Mouse (Mus musculus) heart, postnatal 0 days (tissue): Measurements from ENCODE around the gene Sesn1. TPM values are rescaled to one million over a fixed set of nuclear protein-coding genes. Genes with fewer than 3 reads are reported as not detected.

ENCODE experiments used
- ATAC-seq: fragments of 200-750 bp; cut with Nextera tagmentation; 2 replicates; pipeline ENCODE4 v1.8.0; 2017; ENCODE audit warnings: low read depth, moderate number of reproducible peaks, moderate library complexity; ENCODE audit not compliant: insufficient read depth
- DNase-seq: peaks from one replicate; pipeline ENCODE4 v3.0.0-alpha.2; 2016; ENCODE audit warnings: low spot score
- H3K27ac ChIP-seq: fragments of 300-500 bp; sonication (generic); 2 replicates; pipeline ENCODE4 v1.5.1; 2014; ENCODE audit warnings: low read depth, mild to moderate bottlenecking
- H3K27me3 ChIP-seq: fragments of 300-500 bp; sonication (generic); 2 replicates; pipeline ENCODE4 v1.6.1; 2014; ENCODE audit warnings: low read length, mixed read lengths; ENCODE audit not compliant: control insufficient read depth, insufficient read depth
- H3K36me3 ChIP-seq: fragments of 300-500 bp; sonication (generic); replicated peaks from 2 replicates; pipeline ENCODE4 v1.6.1; 2014; ENCODE audit warnings: low read length, mixed read lengths; ENCODE audit not compliant: control insufficient read depth, insufficient read depth
- H3K4me1 ChIP-seq: fragments of 300-500 bp; sonication (generic); 2 replicates; pipeline ENCODE4 v1.6.1; 2014; ENCODE audit warnings: antibody characterized with exemption; ENCODE audit not compliant: control insufficient read depth, insufficient read depth
- H3K4me2 ChIP-seq: fragments of 300-500 bp; sonication (generic); 2 replicates; pipeline ENCODE4 v1.6.1; 2014; ENCODE audit warnings: low read depth, mild to moderate bottlenecking, low read length, moderate library complexity
- H3K4me3 ChIP-seq: fragments of 300-500 bp; sonication (generic); 2 replicates; pipeline ENCODE4 v1.5.1; 2014; ENCODE audit warnings: low read depth, low read length
- H3K9ac ChIP-seq: fragments of 300-500 bp; sonication (generic); replicated peaks from 2 replicates; pipeline ENCODE4 v1.6.1; 2014; ENCODE audit warnings: low read depth, low read length, mixed read lengths
- H3K9me3 ChIP-seq: fragments of 300-500 bp; sonication (generic); replicated peaks from 2 replicates; pipeline ENCODE4 v1.6.1; 2016; ENCODE audit warnings: low read length; ENCODE audit not compliant: control insufficient read depth
- CTCF ChIP-seq: IDR thresholded peaks from 2 replicates; pipeline ENCODE4 v1.5.1; 2016; ENCODE audit warnings: antibody characterized with exemption, control low read depth, low read depth
- EP300 ChIP-seq: IDR thresholded peaks from 2 replicates; pipeline ENCODE4 v1.6.1; 2016; ENCODE audit warnings: antibody characterized with exemption, low read depth
- WGBS: fragments of 180-500 bp; shearing (Covaris S2); extraction: QIAGEN DNeasy Blood & Tissue Kit; methylation state at CpG from one replicate; pipeline ENCODE4 v1.1.7; 2014; 5-methylcytosine and 5-hydroxymethylcytosine counted together
- polyA plus RNA-seq: library from polyadenylated mRNA; unstranded; fragments of >200 nt; fragmentation: Nextera tagmentation; extraction: Ambion mirVana; gene quantifications from 2 replicates; pipeline ENCODE4 v1.2.1, GENCODE M21; 2015
- total RNA-seq: library from RNA; depleted of rRNA; stranded (reverse); fragments of >200 nt; gene quantifications from 2 replicates; pipeline ENCODE4 v1.2.3, GENCODE M21; 2014; ENCODE audit warnings: low replicate concordance

The Sesn1 gene
- total and polyA plus RNA-seq, 2 experiments from 2014 or later = 44.5 to 68.2 TPM

DNA sequence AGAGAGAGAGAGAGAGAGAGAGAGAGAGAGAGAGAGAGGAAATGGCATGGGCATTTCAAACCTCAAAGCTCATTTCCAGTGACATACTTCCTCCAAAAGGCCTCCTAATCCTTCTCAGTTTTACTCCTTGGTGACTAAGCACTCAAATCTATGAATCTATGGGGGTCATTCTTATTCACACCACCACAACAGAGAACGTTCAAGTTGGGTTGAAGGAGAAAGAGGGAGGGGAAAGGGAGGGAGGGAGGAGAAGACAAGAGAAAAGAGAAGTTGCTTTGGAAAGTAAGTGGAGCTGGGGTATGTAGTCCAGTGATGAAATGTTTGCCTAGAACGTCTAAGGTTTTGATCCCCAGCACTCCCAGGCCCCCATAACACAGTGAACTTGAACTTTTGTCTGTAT is 60.4 kb downstream of the Sesn1 start:
- WGBS = 50% methylated on average over 2 of the region's 2 CpGs
- TF ChIP-seq CTCF (no peak), EP300 (no peak)
- ATAC-seq (no peak), DNase-seq (no peak)
- Histone ChIP-seq H3K36me3 (no peaks in the 10 kb centered on the region), H3K4me1 (peaks cover 8% of the 10 kb centered on the region; the same call in 1 of the 2 replicates), H3K27ac (no peak overlapping the region), H3K4me3 (no peak overlapping the region), H3K9ac (no peak overlapping the region), H3K9me3 (no peaks in the 10 kb centered on the region), H3K27me3 (no peaks in the 10 kb centered on the region), H3K4me2 (no peak overlapping the region)

DNA sequence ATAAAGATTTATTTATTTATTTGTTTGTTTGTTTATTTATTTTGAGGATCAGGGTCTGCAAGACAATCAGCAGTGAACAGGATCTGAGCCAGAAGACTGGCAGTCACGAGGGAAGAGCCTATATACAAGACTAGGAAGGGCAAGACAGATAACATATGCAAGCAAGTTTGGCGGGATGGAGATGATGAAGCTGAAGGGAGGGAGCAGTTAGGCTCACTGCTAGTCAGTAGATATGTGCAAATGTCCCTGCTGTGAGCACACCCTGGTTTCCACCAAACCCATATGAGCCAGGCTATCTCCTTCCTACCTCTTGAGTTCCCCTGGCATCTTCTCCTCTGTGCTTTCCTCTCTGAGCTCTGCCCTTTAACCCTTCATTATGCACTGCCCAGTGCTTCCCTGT is 61.8 kb downstream of the Sesn1 start:
- Histone ChIP-seq H3K27me3 (no peaks in the 10 kb centered on the region), H3K9me3 (no peaks in the 10 kb centered on the region), H3K9ac (no peak overlapping the region), H3K36me3 (no peaks in the 10 kb centered on the region), H3K4me2 (no peak overlapping the region), H3K4me3 (no peak overlapping the region), H3K4me1 (peaks cover 2% of the 10 kb centered on the region; the same call in 1 of the 2 replicates), H3K27ac (no peak overlapping the region)
- DNase-seq = no peak
- no peak for ATAC-seq
- TF ChIP-seq EP300 (no peak), CTCF (no peak)
- WGBS = 48% methylated on average over 2 of the region's 2 CpGs

DNA sequence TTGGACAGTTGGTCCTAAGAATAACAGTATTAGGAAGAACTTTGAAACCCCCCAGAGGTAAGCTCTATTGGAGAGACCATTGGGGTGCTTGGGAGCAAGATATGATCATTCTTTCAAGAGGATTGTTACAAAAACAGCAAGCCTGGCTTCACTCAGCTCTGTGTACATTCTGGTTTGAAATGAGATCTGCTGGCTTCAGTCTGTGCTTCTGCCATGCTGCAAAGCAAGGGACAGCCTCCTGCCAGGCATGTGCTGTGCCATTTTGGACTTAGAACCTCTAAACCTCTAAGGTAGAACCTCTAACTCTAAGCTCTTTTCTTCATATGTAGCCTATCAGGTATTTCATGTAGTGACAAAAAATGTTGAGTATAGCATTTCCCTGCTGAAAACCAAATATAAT is 65.9 kb downstream of the Sesn1 start:
- Histone ChIP-seq H3K27me3 (no peaks in the 10 kb centered on the region), H3K9ac (no peak overlapping the region), H3K9me3 (no peaks in the 10 kb centered on the region), H3K4me2 (no peak overlapping the region), H3K4me1 (0 out of 2 replicates have a peak, but pooled peaks cover 12% of the 10 kb centered on the region), H3K27ac (no peak overlapping the region), H3K36me3 (no peaks in the 10 kb centered on the region), H3K4me3 (no peak overlapping the region)
- no peak for DNase-seq
- ATAC-seq = no peak
- TF ChIP-seq CTCF (no peak), EP300 (no peak)

DNA sequence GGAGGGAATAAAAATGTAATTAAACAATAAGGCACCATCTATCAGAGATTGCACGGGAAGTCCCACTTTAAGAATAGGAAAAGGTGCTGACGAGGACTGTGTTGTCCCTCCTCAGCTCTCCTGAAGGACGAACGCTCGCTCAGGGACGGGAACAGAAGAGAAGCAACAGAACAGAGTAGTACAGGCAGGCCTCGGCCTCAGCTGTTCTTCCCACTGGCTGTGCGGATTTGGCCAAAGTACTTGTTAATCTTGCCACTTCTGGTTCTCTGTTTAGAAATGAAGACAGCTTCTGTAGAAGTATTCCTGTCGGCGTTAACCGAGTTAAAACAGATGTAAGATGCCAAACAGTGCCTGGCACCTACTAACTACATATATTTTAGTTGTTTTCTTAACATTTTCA is 68.6 kb downstream of the Sesn1 start:
- Histone ChIP-seq H3K4me3 (no peak overlapping the region), H3K36me3 (no peaks in the 10 kb centered on the region), H3K27ac (peak overlapping the region; percentile 56), H3K4me1 (peaks cover 24% of the 10 kb centered on the region; the same call in 1 of the 2 replicates), H3K9me3 (no peaks in the 10 kb centered on the region), H3K9ac (no peak overlapping the region), H3K4me2 (no peak overlapping the region), H3K27me3 (no peaks in the 10 kb centered on the region)
- TF ChIP-seq CTCF = no peak
- no peak for TF ChIP-seq EP300
- DNase-seq = no peak
- ATAC-seq = peak; percentile 41; the same call in 1 of the 2 replicates
- 56% methylated on average over 11 of the region's 11 CpGs for WGBS

DNA sequence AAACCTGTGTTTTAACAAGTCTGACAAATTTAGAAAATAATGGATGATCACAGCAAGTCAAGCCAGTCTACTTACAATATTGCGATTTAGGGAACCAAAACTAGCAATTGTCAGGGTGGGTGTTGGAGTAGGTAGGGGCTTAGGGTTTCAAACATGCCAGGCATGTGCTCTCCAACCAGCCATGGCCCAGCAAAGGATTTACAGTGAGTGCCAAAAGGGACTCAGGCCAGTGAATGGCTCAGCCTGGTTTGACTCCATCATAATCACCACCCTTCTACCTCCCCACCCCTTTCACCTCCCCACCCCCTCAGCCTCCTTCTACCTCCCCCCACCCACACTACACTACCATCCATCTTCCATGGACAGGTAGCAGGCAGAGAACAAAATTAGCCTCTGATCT is 69.9 kb downstream of the Sesn1 start:
- H3K4me3 ChIP-seq = no peak overlapping the region
- ATAC-seq = no peak
- 67% methylated on average over 1 of the region's 1 CpGs for WGBS

DNA sequence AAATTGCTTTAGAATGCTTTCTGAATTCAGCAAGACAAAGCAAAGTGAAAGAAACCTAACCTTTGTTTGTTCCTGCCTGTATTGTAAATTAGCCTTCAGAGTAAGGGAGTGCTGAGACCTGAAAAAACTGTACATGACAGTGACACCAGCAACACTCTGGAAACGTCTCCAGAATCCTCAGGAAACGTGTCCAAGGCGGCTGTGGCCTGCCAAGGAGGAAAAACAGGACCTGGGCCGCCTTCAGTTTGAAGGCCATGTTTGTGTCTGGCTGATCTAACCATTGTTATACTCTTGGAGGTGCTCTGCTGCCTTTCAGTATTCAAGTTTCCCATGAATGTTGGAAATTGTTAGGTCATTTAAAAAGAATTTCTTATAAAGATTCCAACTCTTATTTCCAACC is 70.5 kb downstream of the Sesn1 start:
- Histone ChIP-seq H3K4me3 (no peak overlapping the region), H3K9me3 (no peaks in the 10 kb centered on the region), H3K27ac (peak overlapping the region; percentile 7; the same call in 1 of the 2 replicates), H3K9ac (no peak overlapping the region), H3K27me3 (no peaks in the 10 kb centered on the region), H3K36me3 (no peaks in the 10 kb centered on the region), H3K4me2 (no peak overlapping the region), H3K4me1 (peaks cover 28% of the 10 kb centered on the region; the same call in 1 of the 2 replicates)
- TF ChIP-seq CTCF (no peak), EP300 (no peak)
- DNase-seq (no peak), ATAC-seq (no peak)
- 44% methylated on average over 4 of the region's 4 CpGs for WGBS

More for the DNA sequence above, 69.9 kb downstream of the Sesn1 start:
- Histone ChIP-seq H3K9ac (no peak overlapping the region), H3K4me1 (peaks cover 24% of the 10 kb centered on the region; the same call in 1 of the 2 replicates), H3K36me3 (no peaks in the 10 kb centered on the region), H3K9me3 (no peaks in the 10 kb centered on the region), H3K27ac (no peak overlapping the region), H3K27me3 (no peaks in the 10 kb centered on the region), H3K4me2 (no peak overlapping the region)
- TF ChIP-seq CTCF = no peak
- TF ChIP-seq EP300 = no peak
- no peak for DNase-seq
